Mouse (Mus musculus): ENCODE results near the gene Olfr1201. TPM values are rescaled to one million over a fixed set of nuclear protein-coding genes. Genes with fewer than 3 reads are reported as not detected.

Olfr1201 gene
- not detected for polyA plus RNA-seq (2014; fragmentation: Illumina TruSeq; extraction: RNeasy Lipid Tissue Mini Kit (QIAGEN cat#74804); ENCODE audit: low read depth, low replicate concordance)

GRCm38 (mm10) chr2:88792736-88793135 is at the start of gene Olfr1201:
Gene Olfr1201 (plus strand): TSS chr2:88793036.

GRCm38 (mm10) chr2:88751270-88751669 is 41.6 kb upstream of the Olfr1201 start, which contains the start of gene Olfr1198:
Gene Olfr1198 (minus strand): TSS chr2:88751370.

GRCm38 (mm10) chr2:88760369-88760768 is 32.5 kb upstream of the Olfr1201 start, which contains the start of gene Olfr1199:
Gene Olfr1199 (minus strand): TSS chr2:88760469.

GRCm38 (mm10) chr2:88770388-88770787 is 22.4 kb upstream of the Olfr1201 start, which contains the start of gene Olfr1200:
Gene Olfr1200 (minus strand): TSS chr2:88770488.

GRCm38 (mm10) chr2:88814196-88814595 is 21.4 kb downstream of the Olfr1201 start, which contains the start of gene Olfr1202:
Gene Olfr1202 (plus strand): TSS chr2:88814496.

GRCm38 (mm10) chr2:88829437-88829836 is 36.6 kb downstream of the Olfr1201 start, which contains the start of gene Olfr1205:
Gene Olfr1205 (plus strand): TSS chr2:88829737.

Other genes with a start within 250 kb of the Olfr1201 start
- not detected for gene Olfr1188, start 236.1 kb upstream of the Olfr1201 start, polyA plus RNA-seq (2014; fragmentation: Illumina TruSeq; extraction: RNeasy Lipid Tissue Mini Kit (QIAGEN cat#74804); ENCODE audit: low read depth, low replicate concordance)
- not detected for gene Olfr1189, start 206.6 kb upstream of the Olfr1201 start, polyA plus RNA-seq (2014; fragmentation: Illumina TruSeq; extraction: RNeasy Lipid Tissue Mini Kit (QIAGEN cat#74804); ENCODE audit: low read depth, low replicate concordance)
- gene Olfr1191-ps1, start 152.5 kb upstream of the Olfr1201 start, polyA plus RNA-seq (2014; fragmentation: Illumina TruSeq; extraction: RNeasy Lipid Tissue Mini Kit (QIAGEN cat#74804); ENCODE audit: low read depth, low replicate concordance) = not detected
- not detected for gene Olfr1192-ps1, start 144.5 kb upstream of the Olfr1201 start, polyA plus RNA-seq (2014; fragmentation: Illumina TruSeq; extraction: RNeasy Lipid Tissue Mini Kit (QIAGEN cat#74804); ENCODE audit: low read depth, low replicate concordance)
- gene Olfr1193, start 117.4 kb upstream of the Olfr1201 start, polyA plus RNA-seq (2014; fragmentation: Illumina TruSeq; extraction: RNeasy Lipid Tissue Mini Kit (QIAGEN cat#74804); ENCODE audit: low read depth, low replicate concordance) = not detected
- not detected for gene Olfr1195, start 103.8 kb upstream of the Olfr1201 start, polyA plus RNA-seq (2014; fragmentation: Illumina TruSeq; extraction: RNeasy Lipid Tissue Mini Kit (QIAGEN cat#74804); ENCODE audit: low read depth, low replicate concordance)
- gene Olfr1196, start 88.4 kb upstream of the Olfr1201 start, polyA plus RNA-seq (2014; fragmentation: Illumina TruSeq; extraction: RNeasy Lipid Tissue Mini Kit (QIAGEN cat#74804); ENCODE audit: low read depth, low replicate concordance) = not detected
- gene Olfr1197, start 60.7 kb upstream of the Olfr1201 start, polyA plus RNA-seq (2014; fragmentation: Illumina TruSeq; extraction: RNeasy Lipid Tissue Mini Kit (QIAGEN cat#74804); ENCODE audit: low read depth, low replicate concordance) = not detected
- not detected for gene Olfr1198, start 41.7 kb upstream of the Olfr1201 start, polyA plus RNA-seq (2014; fragmentation: Illumina TruSeq; extraction: RNeasy Lipid Tissue Mini Kit (QIAGEN cat#74804); ENCODE audit: low read depth, low replicate concordance)
- not detected for gene Olfr1199, start 32.6 kb upstream of the Olfr1201 start, polyA plus RNA-seq (2014; fragmentation: Illumina TruSeq; extraction: RNeasy Lipid Tissue Mini Kit (QIAGEN cat#74804); ENCODE audit: low read depth, low replicate concordance)
- not detected for gene Olfr1200, start 22.5 kb upstream of the Olfr1201 start, polyA plus RNA-seq (2014; fragmentation: Illumina TruSeq; extraction: RNeasy Lipid Tissue Mini Kit (QIAGEN cat#74804); ENCODE audit: low read depth, low replicate concordance)
- gene Olfr1202, start 21.5 kb downstream of the Olfr1201 start, polyA plus RNA-seq (2014; fragmentation: Illumina TruSeq; extraction: RNeasy Lipid Tissue Mini Kit (QIAGEN cat#74804); ENCODE audit: low read depth, low replicate concordance) = not detected
- not detected for gene Olfr1205, start 36.7 kb downstream of the Olfr1201 start, polyA plus RNA-seq (2014; fragmentation: Illumina TruSeq; extraction: RNeasy Lipid Tissue Mini Kit (QIAGEN cat#74804); ENCODE audit: low read depth, low replicate concordance)
- not detected for gene Olfr1204, start 56.3 kb downstream of the Olfr1201 start, polyA plus RNA-seq (2014; fragmentation: Illumina TruSeq; extraction: RNeasy Lipid Tissue Mini Kit (QIAGEN cat#74804); ENCODE audit: low read depth, low replicate concordance)
- gene Olfr1206, start 70.2 kb downstream of the Olfr1201 start, polyA plus RNA-seq (2014; fragmentation: Illumina TruSeq; extraction: RNeasy Lipid Tissue Mini Kit (QIAGEN cat#74804); ENCODE audit: low read depth, low replicate concordance) = not detected
- gene Olfr1208, start 109.3 kb downstream of the Olfr1201 start, polyA plus RNA-seq (2014; fragmentation: Illumina TruSeq; extraction: RNeasy Lipid Tissue Mini Kit (QIAGEN cat#74804); ENCODE audit: low read depth, low replicate concordance) = not detected
- gene Olfr1209, start 122.1 kb downstream of the Olfr1201 start, polyA plus RNA-seq (2014; fragmentation: Illumina TruSeq; extraction: RNeasy Lipid Tissue Mini Kit (QIAGEN cat#74804); ENCODE audit: low read depth, low replicate concordance) = not detected
- not detected for gene Olfr1211, start 145.1 kb downstream of the Olfr1201 start, polyA plus RNA-seq (2014; fragmentation: Illumina TruSeq; extraction: RNeasy Lipid Tissue Mini Kit (QIAGEN cat#74804); ENCODE audit: low read depth, low replicate concordance)
- gene Olfr1212, start 160.9 kb downstream of the Olfr1201 start, polyA plus RNA-seq (2014; fragmentation: Illumina TruSeq; extraction: RNeasy Lipid Tissue Mini Kit (QIAGEN cat#74804); ENCODE audit: low read depth, low replicate concordance) = not detected
- not detected for gene Gm13762, start 187.2 kb downstream of the Olfr1201 start, polyA plus RNA-seq (2014; fragmentation: Illumina TruSeq; extraction: RNeasy Lipid Tissue Mini Kit (QIAGEN cat#74804); ENCODE audit: low read depth, low replicate concordance)
- gene Olfr1214, start 199.6 kb downstream of the Olfr1201 start, polyA plus RNA-seq (2014; fragmentation: Illumina TruSeq; extraction: RNeasy Lipid Tissue Mini Kit (QIAGEN cat#74804); ENCODE audit: low read depth, low replicate concordance) = not detected
- gene Olfr1215, start 213.9 kb downstream of the Olfr1201 start, polyA plus RNA-seq (2014; fragmentation: Illumina TruSeq; extraction: RNeasy Lipid Tissue Mini Kit (QIAGEN cat#74804); ENCODE audit: low read depth, low replicate concordance) = not detected
- not detected for gene Olfr1216, start 225.3 kb downstream of the Olfr1201 start, polyA plus RNA-seq (2014; fragmentation: Illumina TruSeq; extraction: RNeasy Lipid Tissue Mini Kit (QIAGEN cat#74804); ENCODE audit: low read depth, low replicate concordance)
- gene Olfr1217, start 239.0 kb downstream of the Olfr1201 start, polyA plus RNA-seq (2014; fragmentation: Illumina TruSeq; extraction: RNeasy Lipid Tissue Mini Kit (QIAGEN cat#74804); ENCODE audit: low read depth, low replicate concordance) = not detected